Mouse (Mus musculus) thymus, adult 2 months (tissue): ENCODE results near the gene Stxbp2.

Experiments
- CTCF ChIP-seq: fragments of 200-500 bp; IDR thresholded peaks from 2 replicates; pipeline ENCODE4 v1.5.1; 2012; ENCODE audit warnings: mild to moderate bottlenecking, control low read depth, low read length, moderate library complexity, borderline replicate concordance; ENCODE audit not compliant: control insufficient read depth, poor library complexity, insufficient read depth; ENCODE audit errors: extremely low read depth
- POLR2A ChIP-seq: fragments of 200-500 bp; IDR thresholded peaks from 2 replicates; pipeline ENCODE4 v1.6.1; 2012; ENCODE audit warnings: mild to moderate bottlenecking, low read length, control low read depth, moderate library complexity; ENCODE audit not compliant: control insufficient read depth, poor library complexity, insufficient read depth; ENCODE audit errors: extremely low read depth

GRCm38 (mm10) chr8:3670388-3670787 lies 39.6 kb downstream of the Stxbp2 start:
- TF ChIP-seq POLR2A (no peak), CTCF (no peak)
